18 mouse cellular contexts compared by ENCODE assay signal in genomic region chr13:85922696-85923095, GRCm38 (mm10).
"Had no signal": no experiment of that assay in that cellular context is flagged by ENCODE, and none has a peak within 500 bp of the region (broad histone marks: within the 10 kb centered on the region; RNA-seq: fewer than 3 reads in every experiment).

No protein-coding gene starts in this region.

- H3K9me3 ChIP-seq: liver, embryonic 13.5 days; lung, embryonic 15.5 days; neural tube, embryonic 12.5 days had no signal

- DNase-seq: kidney, adult 2 months; kidney, postnatal 25 days; layer of hippocampus, adult 9-11 months; liver, embryonic 13.5 days; lung, postnatal 4 days; midbrain, embryonic 14.5 days; right cerebral cortex, adult 18-20 months; right cerebral cortex, postnatal 14 days; right cerebral cortex, postnatal 4 days; thymus, adult 18-20 months; thymus, postnatal 4 days had no signal

- H3K4me1 ChIP-seq: liver, embryonic 13.5 days; lung, embryonic 15.5 days; neural tube, embryonic 12.5 days had no signal

- H3K4me3 ChIP-seq: layer of hippocampus, adult 2 months; liver, embryonic 13.5 days; lung, embryonic 15.5 days; neural tube, embryonic 12.5 days; neural tube, embryonic 15.5 days had no signal

- H3K27ac ChIP-seq: kidney, postnatal 0 days; layer of hippocampus, adult 2 months; liver, embryonic 13.5 days; lung, embryonic 15.5 days; neural tube, embryonic 12.5 days; neural tube, embryonic 15.5 days had no signal

- H3K27me3 ChIP-seq: liver, embryonic 13.5 days; lung, embryonic 15.5 days; neural tube, embryonic 12.5 days; neural tube, embryonic 15.5 days had no signal

- H3K9ac ChIP-seq: liver, embryonic 13.5 days; lung, embryonic 15.5 days; neural tube, embryonic 12.5 days; neural tube, embryonic 15.5 days had no signal

- ATAC-seq: intestine, postnatal 0 days had no signal

- H3K36me3 ChIP-seq: liver, embryonic 13.5 days; lung, embryonic 15.5 days; neural tube, embryonic 12.5 days; neural tube, embryonic 15.5 days had no signal

- H3K4me2 ChIP-seq: liver, embryonic 13.5 days; lung, embryonic 15.5 days; midbrain, embryonic 11.5 days; neural tube, embryonic 12.5 days; neural tube, embryonic 15.5 days had no signal
